Mouse (Mus musculus) E14TG2a.4 (cell line): ENCODE measurements around the gene Slc10a7.

Experiments used
- CTCF ChIP-seq: conservative IDR thresholded peaks from 2 replicates; pipeline ENCODE4 v1.5.1; 2014; ENCODE audit warnings: low read length
- NANOG ChIP-seq: IDR thresholded peaks from 2 replicates; pipeline ENCODE4 v1.6.1; 2014; ENCODE audit warnings: borderline replicate concordance, low read length, mixed read lengths

GRCm38 (mm10) chr8:78759139-78759538 lies 250.0 kb downstream of the Slc10a7 start:
- TF ChIP-seq CTCF (no peak), NANOG (no peak)
